Comparison of ENCODE assay signal across 9 mouse cellular contexts in genomic region chr6:129423040-129423733, GRCm38 (mm10). TPM values are rescaled to one million over a fixed set of nuclear protein-coding genes. Genes with fewer than 3 reads are reported as not detected.
DNase-seq lines count a peak whose midpoint lies in the region; ATAC-seq and TF ChIP-seq lines count a peak whose summit lies in the region.
"Had no signal": no experiment of that assay in that cellular context is flagged by ENCODE, and none has a peak within 500 bp of the region (broad histone marks: within the 10 kb centered on the region; RNA-seq: fewer than 3 reads in every experiment).

No protein-coding gene starts in this region.

- H3K27me3 ChIP-seq in limb, embryonic 14.5 days (ENCODE audit: control insufficient read depth, insufficient read depth, low read length), result no peaks in the 10 kb centered on the region

- TF ChIP-seq POLR2A in limb, embryonic 14.5 days (IDR thresholded peaks at IDR 0.05; ENCODE audit: borderline replicate concordance, extremely low read depth, insufficient read depth, insufficient read length), result no peak

- 0 out of 2 replicates have a peak overlapping the region, but pooled peaks have one; percentile 3 for H3K27ac ChIP-seq in limb, embryonic 14.5 days (replicated peaks; ENCODE audit: low read depth, low read length)

- no peaks in the 10 kb centered on the region for H3K9me3 ChIP-seq in limb, embryonic 14.5 days (ENCODE audit: control insufficient read depth, low read length)

- peaks cover 8% of the 10 kb centered on the region for H3K4me1 ChIP-seq in limb, embryonic 14.5 days (ENCODE audit: control insufficient read depth, insufficient read depth, low read length)

- peak; percentile 41 for ATAC-seq in erythroid progenitor cell, adult 5-6 weeks (replicated peaks; ENCODE audit: low FRiP score, poor library complexity, severe bottlenecking)
- ATAC-seq in limb, embryonic 14.5 days (ENCODE audit: low FRiP score, low read depth), result peak; percentile 90

- peak; percentile 38 for DNase-seq in lung, postnatal 10 days
- no peak for DNase-seq in lung, adult 18-20 months
- peak; percentile 32 to 52 for DNase-seq in heart, postnatal 10 days
- peak; percentile 92 for DNase-seq in limb, embryonic 14.5 days (ENCODE audit: low spot score)
- DNase-seq in frontal cortex, postnatal 10 days (ENCODE audit: low spot score in 2 of 2), result no peak
- DNase-seq in urinary bladder, postnatal 25 days (ENCODE audit: low spot score), result no peak
- DNase-seq in thymus, postnatal 0 days (ENCODE audit: low spot score), result no peak

- no peak overlapping the region for H3K4me3 ChIP-seq in limb, embryonic 14.5 days (replicated peaks; ENCODE audit: low read length)

- intact Hi-C loops in heart, postnatal 10 days (cut with DNase I), result no loop called here

- 43% methylated on average over 4 of the region's 4 CpGs for WGBS in limb, embryonic 14.5 days

- no peak overlapping the region for H3K4me2 ChIP-seq in limb, embryonic 14.5 days (replicated peaks; ENCODE audit: low read depth, low read length, severe bottlenecking)

- no peak overlapping the region for H3K9ac ChIP-seq in limb, embryonic 14.5 days (ENCODE audit: low read depth, low read length, severe bottlenecking)

- H3K36me3 ChIP-seq in limb, embryonic 14.5 days (ENCODE audit: control insufficient read depth, insufficient read depth, low read length), result no peaks in the 10 kb centered on the region

RNA-seq across cellular contexts. Expression of gene Clec9a, which starts 14.5 kb away (rescaled TPM):
- 0.72 TPM in 1 of 2 replicates, not detected in the other for total RNA-seq in erythroid progenitor cell, adult 5-6 weeks (2015; ENCODE audit: low replicate concordance)
- 0.13 TPM in 1 of 2 replicates, not detected in the other for total RNA-seq in erythroid progenitor cell, adult 5-6 weeks (2017; ENCODE audit: low replicate concordance)
- under 1 TPM; 0.19 to 0.47 TPM for total RNA-seq in heart, postnatal 10 days (2021)
- polyA plus RNA-seq in limb, embryonic 14.5 days (2012; rRNA removed), result 0.08 and 0.13 TPM in 2 replicates
- polyA plus RNA-seq in limb, embryonic 14.5 days (2014; fragmentation: Nextera tagmentation; extraction: Ambion mirVana), result 0.07 and 0.19 TPM in 2 replicates
- 0.18 and 0.39 TPM in 2 replicates for polyA plus RNA-seq in thymus, postnatal 0 days (2015; fragmentation: Nextera tagmentation; extraction: Ambion mirVana)
- polyA plus RNA-seq: testis, adult 2 months had no signal

RNA-seq across cellular contexts. Expression of gene Clec1b, which starts 26.1 kb away (rescaled TPM):
- 8.3 TPM in 1 of 2 replicates, not detected in the other for total RNA-seq in erythroid progenitor cell, adult 5-6 weeks (2015; ENCODE audit: low replicate concordance)
- total RNA-seq in erythroid progenitor cell, adult 5-6 weeks (2017; ENCODE audit: low replicate concordance), result 2.7 TPM in 1 of 2 replicates, not detected in the other
- total RNA-seq in heart, postnatal 10 days (2021), result 1 to 10 TPM in 1 of 2 experiments, under 1 TPM in 1; 0.97 to 1.4 TPM
- 0.59 and 0.78 TPM in 2 replicates for polyA plus RNA-seq in limb, embryonic 14.5 days (2012; rRNA removed)
- polyA plus RNA-seq in limb, embryonic 14.5 days (2014; fragmentation: Nextera tagmentation; extraction: Ambion mirVana), result 1.2 and 1.3 TPM in 2 replicates
- polyA plus RNA-seq in thymus, postnatal 0 days (2015; fragmentation: Nextera tagmentation; extraction: Ambion mirVana), result 0.85 and 0.91 TPM in 2 replicates
- polyA plus RNA-seq: testis, adult 2 months had no signal

RNA-seq across cellular contexts. Expression of gene Clec1a, which starts 28.6 kb away (rescaled TPM):
- not detected in 2 replicates for total RNA-seq in erythroid progenitor cell, adult 5-6 weeks (2015; ENCODE audit: low replicate concordance)
- total RNA-seq in erythroid progenitor cell, adult 5-6 weeks (2017; ENCODE audit: low replicate concordance), result 2.0 TPM in 1 of 2 replicates, not detected in the other
- 10 to 100 TPM; 16.3 to 16.7 TPM for total RNA-seq in heart, postnatal 10 days (2021)
- polyA plus RNA-seq in limb, embryonic 14.5 days (2012; rRNA removed), result 0.97 and 1.3 TPM in 2 replicates
- 2.5 and 3.1 TPM in 2 replicates for polyA plus RNA-seq in limb, embryonic 14.5 days (2014; fragmentation: Nextera tagmentation; extraction: Ambion mirVana)
- 0.75 and 1.1 TPM in 2 replicates for polyA plus RNA-seq in thymus, postnatal 0 days (2015; fragmentation: Nextera tagmentation; extraction: Ambion mirVana)

RNA-seq across cellular contexts. Expression of gene Clec12b, which starts 37.5 kb away (rescaled TPM):
- not detected in 2 replicates for total RNA-seq in erythroid progenitor cell, adult 5-6 weeks (2015; ENCODE audit: low replicate concordance)
- not detected in 2 replicates for total RNA-seq in erythroid progenitor cell, adult 5-6 weeks (2017; ENCODE audit: low replicate concordance)
- not detected for total RNA-seq in heart, postnatal 10 days (2021)
- polyA plus RNA-seq in limb, embryonic 14.5 days (2012; rRNA removed), result 0.06 and 0.14 TPM in 2 replicates
- not detected in 2 replicates for polyA plus RNA-seq in limb, embryonic 14.5 days (2014; fragmentation: Nextera tagmentation; extraction: Ambion mirVana)
- 0.15 and 0.46 TPM in 2 replicates for polyA plus RNA-seq in thymus, postnatal 0 days (2015; fragmentation: Nextera tagmentation; extraction: Ambion mirVana)

Comparison
In these comparisons a context has a peak if more than half of its experiments do, and no peak if none do; other contexts are left out.
1. DNase-seq: peak in lung, postnatal 10 days (single experiment), heart, postnatal 10 days (2 of 2) and limb, embryonic 14.5 days (single experiment); none in lung, adult 18-20 months (0 of 2), frontal cortex, postnatal 10 days (0 of 2), urinary bladder, postnatal 25 days (single experiment) and thymus, postnatal 0 days (single experiment).
2. RNA of gene Clec1a, which starts 28.6 kb away (total RNA-seq): 16.3 to 16.7 TPM in heart, postnatal 10 days; 2.0 TPM in erythroid progenitor cell, adult 5-6 weeks; every median in the first group is over 4 times any median in the second.